Mouse (Mus musculus) erythroblast, embryonic 14.5 days (primary cell): ENCODE measurements around the gene Copg1.

Source experiments
- GATA1 ChIP-seq: IDR thresholded peaks from 2 replicates; pipeline ENCODE4 v1.6.1; 2012; ENCODE audit warnings: low read length, inconsistent platforms, mixed read lengths
- TAL1 ChIP-seq: IDR thresholded peaks from 3 replicates; pipeline ENCODE4 v1.6.1; 2012; ENCODE audit warnings: low read length, inconsistent platforms, mixed read lengths

- no peak for TF ChIP-seq TAL1
- no peak for TF ChIP-seq GATA1
Measured at GRCm38 (mm10) chr6:87882816-87883215, 4.8 kb upstream of the Copg1 start.
